Mouse (Mus musculus) heart, postnatal 25 days (tissue): Measurements from ENCODE around the gene Hbb-bt. TPM values are rescaled to one million over a fixed set of nuclear protein-coding genes. Genes with fewer than 3 reads are reported as not detected.
"Not testable (repeated sequence)": the region's sequence is repeated elsewhere in the genome, so short reads cannot be mapped to it uniquely, and the experiment has no call there.

Experiments used
- DNase-seq: peaks from one replicate; pipeline ENCODE4 v3.0.0; 2022; ENCODE audit warnings: low spot score
- intact Hi-C: fragments of 180-260 bp; cut with DNase I; formaldehyde crosslinking; loops from one replicate; pipeline ENCODE4 v1.15.1; 2025
- total RNA-seq, 2 experiments: library from RNA; stranded (reverse); gene quantifications; 2 replicates each; pipeline ENCODE4 v1.2.3; 2021

The Hbb-bt gene
- total RNA-seq, 2 experiments from 2014 or later, result 1,406 to 3,005 TPM

- intact Hi-C loops, result loop anchor here (5.0 kb wide), 1 partner anchor 1302 kb away; no protein-coding TSS in a partner anchor
- DNase-seq, result no peak
Observed at GRCm38 (mm10) chr7:103809801-103810155, 4.0 kb downstream of the Hbb-bt start.

- no peak for DNase-seq
- intact Hi-C loops, result loop anchor here (5.0 kb wide), 1 partner anchor 1302 kb away; no protein-coding TSS in a partner anchor
Observed at GRCm38 (mm10) chr7:103808971-103809800, 4.6 kb downstream of the Hbb-bt start.

- intact Hi-C loops, result loop anchor here (5.0 kb wide), 1 partner anchor 1301 kb away; no protein-coding TSS in a partner anchor
- not testable (repeated sequence) for DNase-seq
Observed at GRCm38 (mm10) chr7:103808120-103808519, 5.7 kb downstream of the Hbb-bt start.

- intact Hi-C loops, result loop anchor here (5.0 kb wide), 1 partner anchor 1300 kb away; no protein-coding TSS in a partner anchor
- no peak for DNase-seq
Observed at GRCm38 (mm10) chr7:103806856-103807255, 6.9 kb downstream of the Hbb-bt start.

GRCm38 (mm10) chr7:103792669-103793388 is 21.0 kb downstream of the Hbb-bt start:
- intact Hi-C loops, result loop anchor here (1.0 to 5.0 kb wide), 3 partner anchors 79 to 150 kb away; no protein-coding TSS in a partner anchor
- no peak for DNase-seq

GRCm38 (mm10) chr7:103791721-103792120 is 22.1 kb downstream of the Hbb-bt start, which contains the start of gene Olfr67:
Gene Olfr67 (minus strand): TSS chr7:103791821.
- no peak for DNase-seq
- intact Hi-C loops, result loop anchor here (2.0 to 5.0 kb wide), 2 partner anchors 81 to 151 kb away; no protein-coding TSS in a partner anchor

- intact Hi-C loops, result no loop called here
- no peak for DNase-seq
Observed at GRCm38 (mm10) chr7:103779598-103779997, 34.2 kb downstream of the Hbb-bt start, which contains the start of gene Olfr68. Gene Olfr68 (minus strand): TSS chr7:103779698.

GRCm38 (mm10) chr7:103777652-103778051 is 36.1 kb downstream of the Hbb-bt start:
- DNase-seq, intact Hi-C loops: not testable (repeated sequence)

- intact Hi-C loops, result no loop called here
- DNase-seq, result no peak
Observed at GRCm38 (mm10) chr7:103771494-103771893, 42.3 kb downstream of the Hbb-bt start, which contains the start of gene Olfr69. Gene Olfr69 (minus strand): TSS chr7:103771594.

- DNase-seq, intact Hi-C loops: not testable (repeated sequence)
Observed at GRCm38 (mm10) chr7:103767687-103768086, 46.1 kb downstream of the Hbb-bt start.

Other genes starting within 250 kb of the Hbb-bt start
- gene Olfr616, start 244.9 kb downstream of the Hbb-bt start, total RNA-seq, result not detected
- not detected for gene Olfr617, start 240.9 kb downstream of the Hbb-bt start, total RNA-seq
- not detected for gene Olfr618, start 223.9 kb downstream of the Hbb-bt start, total RNA-seq
- not detected for gene Olfr619, start 213.4 kb downstream of the Hbb-bt start, total RNA-seq
- gene Olfr620, start 201.5 kb downstream of the Hbb-bt start, total RNA-seq, result not detected
- not detected for gene Olfr622, start 171.3 kb downstream of the Hbb-bt start, total RNA-seq
- not detected for gene Olfr623, start 150.3 kb downstream of the Hbb-bt start, total RNA-seq
- gene Olfr624, start 142.8 kb downstream of the Hbb-bt start, total RNA-seq, result not detected
- not detected for gene Olfr625-ps1, start 131.3 kb downstream of the Hbb-bt start, total RNA-seq
- gene Olfr243, start 99.3 kb downstream of the Hbb-bt start, total RNA-seq, result not detected
- not detected for gene Olfr628, start 83.6 kb downstream of the Hbb-bt start, total RNA-seq
- not detected for gene Olfr629, start 69.1 kb downstream of the Hbb-bt start, total RNA-seq
- not detected for gene Olfr630, start 56.7 kb downstream of the Hbb-bt start, total RNA-seq
- not detected for gene Olfr69, start 42.4 kb downstream of the Hbb-bt start, total RNA-seq
- gene Olfr68, start 34.3 kb downstream of the Hbb-bt start, total RNA-seq, result not detected
- not detected for gene Olfr67, start 22.2 kb downstream of the Hbb-bt start, total RNA-seq
- over 10,000 TPM in 1 of 2 experiments, 1,000 to 10,000 TPM in 1; 9,976 to 23,536 TPM for gene Hbb-bs, start 14.1 kb upstream of the Hbb-bt start, total RNA-seq
- not detected for gene Hbb-bh2, start 26.5 kb upstream of the Hbb-bt start, total RNA-seq
- not detected for gene Hbb-bh1, start 29.2 kb upstream of the Hbb-bt start, total RNA-seq
- gene Hbb-y, start 39.2 kb upstream of the Hbb-bt start, total RNA-seq, result not detected
- gene Olfr66, start 72.3 kb upstream of the Hbb-bt start, total RNA-seq, result not detected
- not detected for gene Olfr64, start 80.5 kb upstream of the Hbb-bt start, total RNA-seq
- gene Olfr65, start 89.5 kb upstream of the Hbb-bt start, total RNA-seq, result not detected
- not detected for gene Olfr631, start 114.8 kb upstream of the Hbb-bt start, total RNA-seq
- gene Olfr632, start 120.4 kb upstream of the Hbb-bt start, total RNA-seq, result not detected
- gene Olfr633, start 130.4 kb upstream of the Hbb-bt start, total RNA-seq, result not detected
- gene Olfr635, start 157.2 kb upstream of the Hbb-bt start, total RNA-seq, result not detected
- not detected for gene Olfr638, start 184.8 kb upstream of the Hbb-bt start, total RNA-seq
- not detected for gene Olfr639, start 203.3 kb upstream of the Hbb-bt start, total RNA-seq
- not detected for gene Olfr640, start 211.6 kb upstream of the Hbb-bt start, total RNA-seq
- not detected for gene Olfr641, start 221.4 kb upstream of the Hbb-bt start, total RNA-seq
- not detected for gene Olfr642, start 238.7 kb upstream of the Hbb-bt start, total RNA-seq
- not detected for gene 4930516K23Rik, start 247.4 kb upstream of the Hbb-bt start, total RNA-seq